Mouse (Mus musculus): Measurements from ENCODE around the gene Pex11b.

DNA sequence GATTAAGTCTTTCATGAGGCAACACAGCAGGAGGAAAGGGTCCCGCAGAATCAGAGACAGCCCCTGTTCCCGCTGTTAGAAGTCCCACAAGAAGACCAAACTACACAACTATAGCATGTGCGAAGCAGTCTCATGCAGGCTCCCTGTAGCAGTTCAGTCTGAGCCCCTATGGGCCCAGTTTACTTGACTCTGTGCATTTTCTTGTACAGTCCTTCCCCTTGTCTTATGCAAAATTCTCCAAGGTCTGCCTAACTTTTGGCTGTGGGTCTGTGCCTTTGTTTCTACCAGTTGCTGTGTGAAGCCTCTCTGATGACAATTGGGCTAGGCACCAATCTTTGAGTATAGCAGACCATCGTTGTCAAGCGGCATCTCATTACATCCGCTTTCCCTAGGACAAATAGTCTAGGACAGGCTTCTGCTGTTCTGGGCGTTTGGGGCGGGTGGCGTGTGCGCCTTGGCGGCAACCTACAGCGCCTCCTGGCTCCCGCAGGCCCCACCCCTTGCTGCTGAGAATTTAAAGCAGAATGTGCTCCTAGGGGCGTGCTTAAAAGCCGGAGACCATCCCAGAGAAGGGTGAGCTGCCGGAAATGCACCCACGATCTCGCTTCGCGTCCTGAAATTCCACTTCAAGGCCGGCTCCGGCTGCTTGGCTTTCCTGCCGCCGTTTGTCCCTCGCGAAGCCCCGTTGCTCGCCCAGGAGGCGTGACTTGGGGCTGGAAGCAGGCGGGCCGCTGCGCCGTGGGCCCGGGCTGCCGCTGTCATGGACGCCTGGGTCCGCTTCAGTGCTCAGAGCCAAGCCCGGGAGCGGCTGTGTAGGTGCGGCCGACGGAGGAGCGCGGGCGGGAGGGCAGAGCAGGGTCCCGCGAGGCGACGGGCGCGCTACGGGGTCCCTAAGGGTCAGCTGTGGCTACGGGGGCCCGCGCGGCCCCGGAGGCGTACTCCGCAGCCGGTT lies at the start of gene Pex11b, which contains the start of gene Gm42957:
- no peak for TF ChIP-seq CTCF (IDR thresholded peaks at IDR 0.05; ENCODE audit: extremely low read depth, insufficient read depth, insufficient read length, insufficient replicate concordance)
- peak; percentile 14; the same call in 1 of the 2 replicates for TF ChIP-seq POLR2A (IDR thresholded peaks at IDR 0.05; ENCODE audit: low read depth, low read length)
